Mouse (Mus musculus) forebrain, embryonic 12.5 days (tissue): ENCODE measurements at regions not wholly inside any gene's neighbourhood (a gene's known extent, or its start where the extent isn't known, plus 50 kb on each side); places are given as distances from the start of the nearest gene placed in this dataset.
"Not testable (repeated sequence)": the region's sequence is repeated elsewhere in the genome, so short reads cannot be mapped to it uniquely, and the experiment has no call there.

Experiments used
- ATAC-seq: fragments of 200-750 bp; cut with Nextera tagmentation; 2 replicates; pipeline ENCODE4 v1.8.0; 2017; ENCODE audit warnings: moderate TSS enrichment; ENCODE audit not compliant: low FRiP score
- H3K27ac ChIP-seq: fragments of 300-500 bp; sonication (generic); 2 replicates; pipeline ENCODE4 v1.5.1; 2016; ENCODE audit warnings: mild to moderate bottlenecking
- H3K27me3 ChIP-seq: fragments of 300-500 bp; sonication (generic); 2 replicates; pipeline ENCODE4 v1.6.1; 2016; ENCODE audit warnings: mild to moderate bottlenecking
- H3K36me3 ChIP-seq: fragments of 300-500 bp; sonication (generic); replicated peaks from 2 replicates; pipeline ENCODE4 v1.6.1; 2016; ENCODE audit warnings: mild to moderate bottlenecking
- H3K4me1 ChIP-seq: fragments of 300-500 bp; sonication (generic); 2 replicates; pipeline ENCODE4 v1.6.1; 2016
- H3K4me2 ChIP-seq: fragments of 300-500 bp; sonication (generic); 2 replicates; pipeline ENCODE4 v1.6.1; 2016; ENCODE audit warnings: mild to moderate bottlenecking, moderate library complexity
- H3K4me3 ChIP-seq: fragments of 300-500 bp; sonication (generic); replicated peaks from 2 replicates; pipeline ENCODE4 v1.5.1; 2016; ENCODE audit warnings: mild to moderate bottlenecking
- H3K9ac ChIP-seq: fragments of 300-500 bp; sonication (generic); 2 replicates; pipeline ENCODE4 v1.6.1; 2016; ENCODE audit warnings: mild to moderate bottlenecking
- H3K9me3 ChIP-seq: fragments of 300-500 bp; sonication (generic); 2 replicates; pipeline ENCODE4 v1.6.1; 2016
- WGBS: fragments of 180-500 bp; shearing (Covaris S2); methylation state at CpG from one replicate; pipeline ENCODE4 v1.1.7; 2016; 5-methylcytosine and 5-hydroxymethylcytosine counted together

DNA sequence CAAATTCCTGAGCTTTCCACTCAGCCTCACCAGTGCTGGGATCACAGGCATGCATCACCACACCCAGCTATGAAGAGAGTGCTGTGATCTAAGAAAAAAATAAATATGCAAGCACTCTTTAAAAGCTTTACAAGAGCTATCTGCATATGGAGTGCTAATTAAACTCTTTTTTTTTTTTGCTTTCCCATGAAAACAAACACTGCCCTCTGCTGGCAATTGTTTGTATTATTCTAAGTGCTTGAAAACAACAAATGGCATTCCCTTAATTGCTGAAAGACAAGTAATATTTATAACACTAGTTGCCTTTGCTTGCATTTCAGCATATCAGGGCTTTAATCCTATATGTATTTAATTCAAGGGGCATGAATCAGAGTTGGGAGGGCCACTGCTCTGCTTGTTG is 91.8 kb downstream of the 5730507C01Rik start:
- H3K4me3 ChIP-seq, ATAC-seq, H3K27ac ChIP-seq, H3K36me3 ChIP-seq, H3K27me3 ChIP-seq, H3K4me1 ChIP-seq, H3K4me2 ChIP-seq, H3K9ac ChIP-seq, H3K9me3 ChIP-seq: not testable (repeated sequence)

DNA sequence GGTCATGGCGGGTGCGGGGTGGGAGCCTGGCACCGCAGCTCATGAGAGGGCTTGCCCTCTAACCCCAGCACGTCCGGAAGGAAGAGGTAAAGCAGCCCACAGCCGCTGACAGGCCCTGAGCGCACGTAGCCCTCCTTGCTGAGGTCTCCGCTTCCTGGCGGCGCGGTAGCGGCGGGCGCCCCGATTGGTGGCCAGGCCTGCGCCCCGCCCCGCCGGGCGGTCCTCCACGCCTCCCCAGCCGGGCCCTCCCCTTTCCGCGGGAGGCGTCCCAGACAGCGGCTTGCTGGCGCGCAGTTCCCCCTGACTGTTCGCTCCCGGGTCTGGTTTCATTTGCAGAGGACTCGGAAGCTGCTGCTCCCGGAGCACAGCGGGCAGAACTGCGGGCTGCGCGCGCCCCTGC is 95.5 kb downstream of the 5730507C01Rik start:
- peak overlapping the region; percentile 61; the same call in 1 of the 2 replicates for H3K27ac ChIP-seq
- 0% methylated on average over 13 of the region's 38 CpGs for WGBS
- ATAC-seq: peak; percentile 84; the same call in 1 of the 2 replicates
- H3K27me3 ChIP-seq: no peaks in the 10 kb centered on the region
- H3K4me2 ChIP-seq: peak overlapping the region; percentile 52
- peak overlapping the region; percentile 66 for H3K9ac ChIP-seq
- H3K4me1 ChIP-seq: no peaks in the 10 kb centered on the region
- H3K9me3 ChIP-seq: peaks cover 3% of the 10 kb centered on the region; the same call in 1 of the 2 replicates
- no peaks in the 10 kb centered on the region for H3K36me3 ChIP-seq
- H3K4me3 ChIP-seq: peak overlapping the region; percentile 63

- H3K4me1 ChIP-seq, H3K9me3 ChIP-seq, H3K27ac ChIP-seq, H3K27me3 ChIP-seq, ATAC-seq, H3K36me3 ChIP-seq: not testable (repeated sequence)
- WGBS: 4% methylated on average over 24 of the region's 24 CpGs
- H3K4me3 ChIP-seq: peak overlapping the region; percentile 63
- peak overlapping the region; percentile 52 for H3K4me2 ChIP-seq
- H3K9ac ChIP-seq: peak overlapping the region; percentile 66
These were observed 96.3 kb downstream of the 5730507C01Rik start for GRCm38 (mm10) chr12:18610581-18610980.
